Mouse (Mus musculus) liver, adult 2 months (tissue): Measurements from ENCODE around the gene Upf1. TPM values are rescaled to one million over a fixed set of nuclear protein-coding genes. Genes with fewer than 3 reads are reported as not detected.

Experiments
- DNase-seq: peaks from one replicate; pipeline ENCODE4 v3.0.0-alpha.2; 2011; ENCODE audit warnings: low read depth, low spot score; ENCODE audit errors: extremely low read depth
- H3K27ac ChIP-seq: fragments of 200-500 bp; replicated peaks from 2 replicates; pipeline ENCODE4 v1.5.1; 2012; ENCODE audit warnings: low read depth, mild to moderate bottlenecking, control low read depth, inconsistent platforms, low read length; ENCODE audit not compliant: insufficient read depth
- H3K27me3 ChIP-seq: fragments of 200-500 bp; 2 replicates; pipeline ENCODE4 v1.6.1; 2012; ENCODE audit warnings: mild to moderate bottlenecking, moderate library complexity, low read length, inconsistent platforms; ENCODE audit not compliant: control insufficient read depth, insufficient read depth
- H3K36me3 ChIP-seq: fragments of 200-500 bp; 2 replicates; pipeline ENCODE4 v1.6.1; 2012; ENCODE audit warnings: low read length, inconsistent platforms; ENCODE audit not compliant: control insufficient read depth, insufficient read depth
- H3K4me1 ChIP-seq: fragments of 200-500 bp; 2 replicates; pipeline ENCODE4 v1.6.1; 2011; ENCODE audit warnings: low read length; ENCODE audit not compliant: control insufficient read depth, insufficient read depth
- H3K4me3 ChIP-seq: fragments of 200-500 bp; 2 replicates; pipeline ENCODE4 v1.5.1; 2011; ENCODE audit warnings: low read depth, mild to moderate bottlenecking, control low read depth, low read length, moderate library complexity; ENCODE audit not compliant: insufficient read depth
- H3K79me2 ChIP-seq: fragments of 200-500 bp; 2 replicates; pipeline ENCODE4 v1.6.1; 2012; ENCODE audit warnings: inconsistent platforms, mild to moderate bottlenecking, low read length, moderate library complexity; ENCODE audit not compliant: control insufficient read depth, insufficient read depth
- H3K9ac ChIP-seq: fragments of 200-500 bp; 2 replicates; pipeline ENCODE4 v1.6.1; 2012; ENCODE audit warnings: low read depth, mild to moderate bottlenecking, control low read depth, inconsistent platforms, low read length
- CTCF ChIP-seq: fragments of 200-500 bp; IDR thresholded peaks from 2 replicates; pipeline ENCODE4 v1.5.1; 2011; ENCODE audit warnings: low read depth, low read length, control low read depth
- POLR2A ChIP-seq: fragments of 200-500 bp; IDR thresholded peaks from 2 replicates; pipeline ENCODE4 v1.6.1; 2011; ENCODE audit warnings: low read length, control low read depth; ENCODE audit not compliant: insufficient read depth; ENCODE audit errors: extremely low read depth
- WGBS: fragments of 180-500 bp; shearing (Covaris S2); methylation state at CpG from one replicate; pipeline ENCODE4 v1.1.7; 2018; 5-methylcytosine and 5-hydroxymethylcytosine counted together
- polyA plus RNA-seq: library from polyadenylated mRNA; depleted of rRNA; stranded (reverse); fragments of >200 nt; gene quantifications from 2 replicates; pipeline ENCODE4 v1.2.3, GENCODE M21; 2012; rRNA removed
- total RNA-seq: library from RNA; depleted of rRNA; stranded (reverse); fragments of >200 nt; gene quantifications from 2 replicates; pipeline ENCODE4 v1.2.3, GENCODE M21; 2014; rRNA removed

The Upf1 gene
- total RNA-seq, result 19.0 and 26.3 TPM in 2 replicates
- 20.3 and 22.3 TPM in 2 replicates for polyA plus RNA-seq

DNA sequence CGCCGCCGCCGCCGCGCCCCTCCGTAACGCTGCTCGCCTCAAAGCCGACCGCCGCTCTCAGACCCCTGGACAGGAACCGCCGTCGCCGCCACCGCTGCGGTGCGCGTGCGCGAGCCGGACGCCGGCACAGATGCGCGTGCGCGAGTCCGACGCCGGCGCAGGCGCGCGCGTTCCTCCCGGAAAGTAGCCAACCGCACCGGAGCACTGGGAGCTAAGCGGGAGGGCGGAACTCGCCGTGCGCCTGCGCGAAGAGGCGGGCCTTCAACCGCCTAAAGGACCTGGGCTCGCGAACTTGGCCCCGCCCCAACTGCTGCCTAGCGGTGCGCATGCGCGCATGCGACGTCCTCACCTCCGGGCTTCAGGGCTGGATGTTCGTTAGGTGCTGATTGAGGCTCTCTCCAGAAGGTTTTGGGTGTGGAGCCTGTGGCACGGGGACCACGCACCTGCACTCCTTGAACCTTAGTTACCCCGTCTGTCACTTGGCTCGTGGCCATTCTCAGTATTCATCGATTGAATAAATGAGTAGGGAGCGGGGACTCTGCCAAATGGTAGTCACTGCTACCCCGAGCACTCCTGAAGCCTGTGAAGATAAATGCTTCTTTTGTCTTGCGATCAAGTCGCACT lies at the start of gene Upf1:
TSS of gene Upf1 (minus strand) at position 85 of the 624 bp plus-strand sequence.
- Histone ChIP-seq H3K27ac (peak within 1 kb of the TSS; percentile 46), H3K4me3 (peak within 1 kb of the TSS; percentile 96), H3K4me1 (peaks cover 36% of the 10 kb centered on the region), H3K27me3 (no peaks in the 10 kb centered on the region), H3K79me2 (peaks cover 46% of the 10 kb centered on the region; the same call in 1 of the 2 replicates), H3K36me3 (no peaks in the 10 kb centered on the region), H3K9ac (peak within 1 kb of the TSS; percentile 99)
- under 1% methylated on average over 69 of the region's 69 CpGs for WGBS
- TF ChIP-seq CTCF (no peak), POLR2A (peak; percentile 54; the same call in 1 of the 2 replicates)
- DNase-seq, result peak; percentile 86

DNA sequence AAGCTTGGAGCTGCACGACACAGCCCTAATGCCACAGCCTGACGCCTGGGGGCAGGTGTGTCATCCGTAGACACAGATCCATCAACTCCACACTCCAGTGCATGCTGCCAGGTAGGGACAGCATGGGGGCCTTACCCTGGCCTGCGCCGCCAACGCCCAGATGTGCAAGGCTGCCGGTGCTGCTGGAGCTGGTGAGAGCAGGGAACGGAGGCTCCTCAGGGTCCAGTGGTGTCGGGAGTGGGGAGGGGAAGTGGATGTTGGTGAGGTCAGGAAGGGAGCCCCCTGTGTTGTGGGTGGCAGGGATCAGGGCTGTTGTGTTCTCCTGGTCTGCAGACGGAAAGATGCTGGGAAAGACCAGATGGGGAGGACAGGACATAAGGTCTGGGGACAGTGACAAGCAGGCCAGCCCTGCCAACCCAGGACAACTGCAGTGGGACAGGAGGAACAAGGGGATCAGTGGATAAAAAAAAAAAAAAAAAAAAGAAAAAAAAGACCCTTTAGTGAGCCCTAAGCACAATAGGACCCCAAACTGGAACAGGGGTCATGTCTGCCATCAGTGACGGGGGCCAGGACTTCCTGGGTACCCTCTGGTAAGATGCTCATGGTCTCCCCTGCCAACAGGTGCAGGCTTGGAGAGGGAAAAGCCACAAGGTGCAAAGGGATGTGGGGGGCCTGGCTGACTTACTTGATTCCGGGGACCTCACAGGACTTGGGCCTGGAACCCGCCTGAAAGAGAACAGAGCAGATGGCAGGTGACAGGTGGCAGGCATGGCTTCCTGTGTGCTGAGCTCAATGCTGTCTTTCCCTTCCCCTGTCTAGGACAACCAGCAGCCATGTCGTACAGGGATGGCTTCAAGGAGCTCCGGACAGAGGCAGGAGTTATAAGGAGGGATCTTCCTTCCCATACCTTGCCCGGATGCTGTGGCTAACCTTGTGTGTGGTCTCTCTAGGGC lies 44.8 kb upstream of the Upf1 start:
- Histone ChIP-seq H3K9ac (no peak overlapping the region), H3K4me1 (peaks cover 4% of the 10 kb centered on the region; the same call in 1 of the 2 replicates), H3K27me3 (no peaks in the 10 kb centered on the region), H3K79me2 (no peaks in the 10 kb centered on the region), H3K36me3 (no peaks in the 10 kb centered on the region), H3K27ac (no peak overlapping the region), H3K4me3 (no peak overlapping the region)
- no peak for DNase-seq
- no peak for TF ChIP-seq POLR2A
- no peak for TF ChIP-seq CTCF
- 93% methylated on average over 16 of the region's 16 CpGs for WGBS

DNA sequence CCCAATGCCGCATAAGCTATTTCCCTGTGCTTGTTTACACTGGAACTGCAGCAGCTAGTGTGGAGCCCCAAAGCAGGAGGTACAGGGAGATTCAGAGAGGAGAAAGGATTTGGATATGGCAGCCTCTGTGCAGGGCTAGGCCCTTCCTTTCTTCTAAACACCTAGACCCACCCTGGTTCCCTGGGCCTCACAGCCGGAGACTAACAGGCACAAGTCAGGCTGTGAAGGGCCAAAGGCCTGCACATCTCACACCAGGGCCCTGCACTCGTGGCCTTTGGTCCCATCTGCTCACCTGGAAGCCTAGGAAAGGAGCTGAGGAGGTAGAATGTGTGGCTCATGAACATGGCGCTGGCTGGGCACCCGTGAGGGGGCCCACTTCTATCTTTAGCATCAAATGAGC lies 43.1 kb upstream of the Upf1 start:
- H3K4me3 ChIP-seq, result no peak overlapping the region
- TF ChIP-seq POLR2A (no peak), CTCF (no peak)
- H3K79me2 ChIP-seq, result no peaks in the 10 kb centered on the region
- no peak overlapping the region for H3K27ac ChIP-seq
- peaks cover 4% of the 10 kb centered on the region; the same call in 1 of the 2 replicates for H3K4me1 ChIP-seq
- no peaks in the 10 kb centered on the region for H3K36me3 ChIP-seq
- no peak for DNase-seq
- H3K27me3 ChIP-seq, result no peaks in the 10 kb centered on the region
- H3K9ac ChIP-seq, result no peak overlapping the region
- 82% methylated on average over 5 of the region's 5 CpGs for WGBS

DNA sequence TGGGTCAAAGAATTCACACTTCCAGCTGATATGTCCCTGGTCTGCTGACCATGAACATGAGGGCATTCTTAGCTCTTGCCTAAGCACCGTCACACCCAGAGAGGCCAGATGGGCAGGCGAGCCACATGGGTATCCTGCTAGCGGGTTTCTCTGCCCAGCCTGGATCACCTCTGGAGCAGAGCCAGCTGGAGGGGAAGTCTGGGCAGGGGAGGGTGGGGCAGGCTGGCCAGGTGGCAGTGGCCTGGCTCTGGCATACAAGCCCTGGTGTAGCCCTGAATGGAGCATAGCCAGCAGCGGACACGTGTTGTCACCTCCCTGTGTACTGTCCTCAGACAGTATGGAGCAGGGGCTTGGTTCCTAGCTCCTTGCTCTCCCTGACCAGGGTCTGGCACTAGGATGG lies 42.6 kb upstream of the Upf1 start:
- peak; percentile 80 for DNase-seq
- Histone ChIP-seq H3K27ac (no peak overlapping the region), H3K4me3 (no peak overlapping the region), H3K36me3 (no peaks in the 10 kb centered on the region), H3K4me1 (peaks cover 4% of the 10 kb centered on the region; the same call in 1 of the 2 replicates), H3K27me3 (no peaks in the 10 kb centered on the region), H3K9ac (no peak overlapping the region), H3K79me2 (no peaks in the 10 kb centered on the region)
- WGBS, result 27% methylated on average over 5 of the region's 5 CpGs
- TF ChIP-seq POLR2A, result no peak
- TF ChIP-seq CTCF, result no peak

DNA sequence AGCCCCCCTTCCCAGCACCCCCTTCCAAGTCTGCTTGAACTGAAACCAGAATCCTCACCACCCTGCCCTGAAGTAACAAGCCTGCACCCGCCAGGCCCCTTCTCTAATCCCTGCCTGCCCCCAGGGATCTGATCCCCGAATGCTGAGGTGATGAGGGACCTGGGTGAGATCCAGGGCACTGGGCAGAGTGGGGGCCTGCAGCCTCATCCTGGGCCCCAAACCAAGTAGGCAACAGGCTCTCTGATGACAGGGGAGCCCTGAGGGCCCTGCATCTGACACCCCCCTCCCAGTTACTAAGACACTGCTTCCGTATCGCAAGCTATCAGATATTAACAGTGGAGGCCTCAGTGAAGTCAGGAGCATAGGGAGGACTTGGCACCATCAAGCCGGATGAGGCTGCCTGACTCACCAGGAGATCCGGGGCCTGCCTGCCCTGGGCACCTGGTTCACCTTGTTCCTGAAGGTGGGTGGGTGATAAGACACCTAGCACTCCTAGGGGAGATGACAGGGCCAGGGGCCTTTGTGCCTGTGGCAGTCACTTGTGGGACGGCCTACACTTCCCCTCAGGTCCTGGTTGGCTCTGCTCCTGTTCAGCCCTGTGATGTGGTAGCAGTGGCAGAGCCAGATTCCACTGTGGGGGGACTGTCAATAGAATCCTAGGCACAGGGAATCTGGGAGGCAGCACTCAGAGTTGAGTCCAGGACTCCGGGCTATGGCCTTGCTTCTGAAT lies 41.4 kb upstream of the Upf1 start:
- 97% methylated on average over 8 of the region's 8 CpGs for WGBS
- DNase-seq, result no peak
- Histone ChIP-seq H3K36me3 (no peaks in the 10 kb centered on the region), H3K4me3 (no peak overlapping the region), H3K27ac (no peak overlapping the region), H3K4me1 (peaks cover 4% of the 10 kb centered on the region; the same call in 1 of the 2 replicates), H3K27me3 (no peaks in the 10 kb centered on the region), H3K79me2 (no peaks in the 10 kb centered on the region), H3K9ac (no peak overlapping the region)
- no peak for TF ChIP-seq CTCF
- no peak for TF ChIP-seq POLR2A
